Mouse (Mus musculus): ENCODE results near the gene Cdh1. TPM values are rescaled to one million over a fixed set of nuclear protein-coding genes. Genes with fewer than 3 reads are reported as not detected.
"Not testable (repeated sequence)": the region's sequence is repeated elsewhere in the genome, so short reads cannot be mapped to it uniquely, and the experiment has no call there.

The Cdh1 gene
- polyA plus RNA-seq, 1 experiment from 2014 or later: 13.5 TPM

DNA sequence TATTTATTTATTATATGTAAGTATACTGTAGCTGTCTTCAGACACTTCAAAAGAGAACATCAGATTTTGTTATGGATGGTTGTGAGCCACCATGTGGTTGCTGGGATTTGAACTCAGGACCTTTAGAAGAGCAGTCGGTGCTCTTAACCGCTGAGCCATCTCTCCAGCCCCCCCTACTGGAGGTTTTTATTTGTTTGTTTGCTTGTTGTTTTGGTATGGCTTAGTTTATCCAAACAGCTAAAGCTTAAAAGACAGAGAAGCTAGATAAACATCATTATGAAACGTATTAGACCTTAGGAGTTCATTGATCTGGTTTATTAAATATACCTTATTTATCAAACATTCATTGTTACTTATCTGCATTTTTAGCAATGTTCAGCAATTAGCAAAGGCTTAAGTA, 7.5 kb upstream of the Cdh1 start:
- WGBS: 90% methylated on average over 3 of the region's 3 CpGs
- not testable (repeated sequence) for H3K4me3 ChIP-seq (replicated peaks); H3K9ac ChIP-seq (replicated peaks); ATAC-seq (ENCODE audit: insufficient number of reproducible peaks, insufficient read depth, low FRiP score, low TSS enrichment, low read depth); H3K4me1 ChIP-seq (replicated peaks); H3K9me3 ChIP-seq; H3K27ac ChIP-seq; H3K4me2 ChIP-seq; H3K36me3 ChIP-seq
- H3K27me3 ChIP-seq: peaks cover 11% of the 10 kb centered on the region

DNA sequence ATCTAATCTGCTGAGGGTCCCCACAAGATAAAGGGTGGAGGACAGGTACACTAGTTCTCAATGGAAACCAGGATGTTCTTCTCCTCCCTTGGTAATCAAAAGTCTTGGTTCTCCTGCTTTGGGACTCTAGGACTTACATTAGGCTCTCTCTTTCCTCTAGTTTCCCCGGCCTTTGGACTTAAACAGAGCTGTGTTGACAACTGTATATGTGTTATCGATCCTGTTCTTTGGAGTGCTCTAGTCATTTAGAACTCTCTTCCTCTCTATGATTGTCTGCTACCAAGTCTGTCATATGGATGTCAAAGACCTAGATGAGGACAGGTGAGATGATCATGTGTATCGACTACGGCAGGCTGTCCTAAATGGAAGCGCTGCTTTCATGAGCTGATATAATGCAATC, 6.1 kb upstream of the Cdh1 start:
- no peak overlapping the region for H3K4me3 ChIP-seq (replicated peaks)
- H3K4me2 ChIP-seq: no peak overlapping the region
- no peaks in the 10 kb centered on the region for H3K36me3 ChIP-seq
- WGBS: 94% methylated on average over 5 of the region's 5 CpGs
- no peaks in the 10 kb centered on the region for H3K4me1 ChIP-seq (replicated peaks)
- ATAC-seq (ENCODE audit: insufficient number of reproducible peaks, insufficient read depth, low FRiP score, low TSS enrichment, low read depth): no peak
- H3K9ac ChIP-seq (replicated peaks): no peak overlapping the region
- peaks cover 26% of the 10 kb centered on the region for H3K27me3 ChIP-seq
- H3K9me3 ChIP-seq: no peaks in the 10 kb centered on the region
- H3K27ac ChIP-seq: no peak overlapping the region

DNA sequence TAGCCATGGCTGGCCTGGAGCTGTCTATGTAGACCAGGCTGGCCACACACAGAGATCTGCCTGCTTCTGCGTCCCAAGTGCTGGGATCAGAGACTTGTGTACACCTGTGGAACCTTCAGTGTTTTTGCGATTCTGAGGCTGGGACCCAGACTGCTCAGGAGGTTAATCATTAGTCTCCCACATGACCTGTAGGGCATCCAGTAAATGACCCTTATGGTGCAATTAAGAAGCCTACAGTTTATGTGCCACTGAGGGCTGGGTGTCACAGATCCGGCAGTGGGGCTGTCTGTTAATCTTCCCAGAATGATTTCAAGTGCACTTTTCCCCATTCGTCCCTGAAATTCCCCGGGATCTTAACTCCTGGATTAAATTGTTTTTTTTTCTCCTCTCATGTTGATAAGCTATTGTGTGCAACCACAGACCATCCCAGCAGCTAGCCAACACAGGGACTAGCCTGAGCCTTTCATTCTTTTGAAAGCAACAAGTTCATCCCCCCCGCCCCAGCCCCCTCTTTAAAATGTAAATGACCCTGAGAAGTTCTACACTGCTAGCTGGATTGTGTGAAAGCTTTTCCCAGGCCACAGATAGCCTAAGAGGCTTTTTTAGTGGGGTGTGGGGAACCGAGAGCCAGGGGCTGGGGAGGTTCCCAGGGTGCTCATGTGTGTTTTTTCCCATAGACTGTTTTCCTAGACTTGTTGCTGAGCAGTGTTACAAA, 3.7 kb upstream of the Cdh1 start:
- H3K9me3 ChIP-seq: no peaks in the 10 kb centered on the region
- H3K27ac ChIP-seq: no peak overlapping the region
- no peak overlapping the region for H3K4me2 ChIP-seq
- ATAC-seq (ENCODE audit: insufficient number of reproducible peaks, insufficient read depth, low FRiP score, low TSS enrichment, low read depth): no peak
- 35% methylated on average over 7 of the region's 7 CpGs for WGBS
- no peaks in the 10 kb centered on the region for H3K36me3 ChIP-seq
- no peak overlapping the region for H3K4me3 ChIP-seq (replicated peaks)
- no peak overlapping the region for H3K9ac ChIP-seq (replicated peaks)
- H3K27me3 ChIP-seq: peaks cover 49% of the 10 kb centered on the region
- peaks cover 15% of the 10 kb centered on the region for H3K4me1 ChIP-seq (replicated peaks)

DNA sequence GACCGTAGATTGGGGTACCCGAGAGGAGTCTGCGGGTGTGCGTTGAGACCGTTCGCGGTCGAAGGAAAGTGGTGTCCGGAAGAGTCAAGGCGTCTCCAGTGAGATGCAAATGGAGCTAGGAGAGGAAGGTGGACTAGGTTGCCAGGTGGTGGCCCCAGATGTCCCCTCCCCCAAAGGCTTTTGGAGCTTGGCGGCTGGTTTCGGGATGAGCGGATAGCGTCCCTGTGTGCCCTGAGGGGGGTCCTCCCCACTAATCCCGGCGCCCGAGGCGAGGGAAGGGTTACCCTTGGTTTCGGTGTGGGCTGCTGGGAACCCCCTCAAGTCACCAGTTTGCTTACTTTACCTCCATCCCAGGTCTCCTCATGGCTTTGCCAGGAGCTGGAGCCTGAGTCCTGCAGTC, 782 bp downstream of the Cdh1 start:
- peaks cover 86% of the 10 kb centered on the region for H3K27me3 ChIP-seq
- H3K27ac ChIP-seq: no peak overlapping the region
- peak overlapping the region; percentile 48; the same call in 1 of the 2 replicates for H3K9ac ChIP-seq (replicated peaks)

DNA sequence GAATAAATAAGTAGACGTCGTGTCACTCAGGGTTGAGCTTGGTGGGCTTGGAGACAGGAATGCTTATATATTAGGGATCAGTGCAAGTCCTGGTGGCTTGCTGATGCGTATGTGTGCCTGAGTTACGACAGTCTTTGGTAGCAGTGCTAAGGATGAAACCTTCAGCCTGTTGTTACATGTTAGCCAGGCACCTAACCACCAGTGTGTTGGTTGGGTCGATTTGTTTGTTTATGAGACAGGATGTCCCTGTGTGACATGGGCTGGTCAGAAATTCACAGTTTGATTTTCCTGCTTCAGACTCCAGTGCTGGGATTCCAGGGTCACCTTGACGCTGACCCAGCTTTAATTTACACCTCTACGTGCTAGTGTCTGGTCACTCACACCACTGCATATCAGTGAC, 2.5 kb downstream of the Cdh1 start:
- Histone ChIP-seq H3K4me2 (no peak overlapping the region), H3K27me3 (peaks cover 83% of the 10 kb centered on the region), H3K4me1 (replicated peaks) (peaks cover 15% of the 10 kb centered on the region), H3K27ac (no peak overlapping the region), H3K9me3 (no peaks in the 10 kb centered on the region), H3K9ac (replicated peaks) (no peak overlapping the region), H3K4me3 (replicated peaks) (no peak overlapping the region), H3K36me3 (no peaks in the 10 kb centered on the region)
- 58% methylated on average over 7 of the region's 7 CpGs for WGBS
- ATAC-seq (ENCODE audit: insufficient number of reproducible peaks, insufficient read depth, low FRiP score, low TSS enrichment, low read depth): no peak

More for the DNA sequence above, 782 bp downstream of the Cdh1 start:
- Histone ChIP-seq H3K9me3 (no peaks in the 10 kb centered on the region), H3K4me1 (replicated peaks) (peaks cover 15% of the 10 kb centered on the region), H3K4me3 (replicated peaks) (peak overlapping the region; percentile 54), H3K36me3 (no peaks in the 10 kb centered on the region), H3K4me2 (peak overlapping the region; percentile 91)
- 1% methylated on average over 19 of the region's 19 CpGs for WGBS
- no peak for ATAC-seq (ENCODE audit: insufficient number of reproducible peaks, insufficient read depth, low FRiP score, low TSS enrichment, low read depth)

DNA sequence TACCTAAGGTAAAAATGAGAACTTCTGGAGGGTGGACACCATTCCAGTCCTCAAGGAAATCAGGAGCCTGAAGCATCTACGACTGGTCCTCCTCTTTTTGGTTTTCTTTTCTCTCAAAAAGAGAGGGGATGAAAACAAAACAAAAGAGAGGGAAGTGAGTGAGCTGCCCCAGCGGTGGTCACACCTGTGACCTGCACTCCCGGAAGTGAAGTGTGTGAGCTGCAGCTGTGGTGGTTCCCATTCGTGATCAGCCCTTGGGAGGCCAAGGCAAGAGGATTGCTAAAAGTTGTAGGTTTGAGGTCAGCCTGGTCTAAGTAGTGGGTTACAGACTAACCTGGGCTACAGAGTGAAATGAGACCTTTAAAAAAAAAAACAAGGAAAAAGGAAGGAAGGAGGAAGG, 3.0 kb downstream of the Cdh1 start:
- no peak overlapping the region for H3K27ac ChIP-seq
- ATAC-seq (ENCODE audit: insufficient number of reproducible peaks, insufficient read depth, low FRiP score, low TSS enrichment, low read depth): no peak
- no peaks in the 10 kb centered on the region for H3K36me3 ChIP-seq
- H3K4me2 ChIP-seq: no peak overlapping the region
- 43% methylated on average over 4 of the region's 4 CpGs for WGBS
- no peaks in the 10 kb centered on the region for H3K9me3 ChIP-seq
- peaks cover 80% of the 10 kb centered on the region for H3K27me3 ChIP-seq
- H3K4me3 ChIP-seq (replicated peaks): no peak overlapping the region
- H3K4me1 ChIP-seq (replicated peaks): peaks cover 15% of the 10 kb centered on the region
- H3K9ac ChIP-seq (replicated peaks): no peak overlapping the region

DNA sequence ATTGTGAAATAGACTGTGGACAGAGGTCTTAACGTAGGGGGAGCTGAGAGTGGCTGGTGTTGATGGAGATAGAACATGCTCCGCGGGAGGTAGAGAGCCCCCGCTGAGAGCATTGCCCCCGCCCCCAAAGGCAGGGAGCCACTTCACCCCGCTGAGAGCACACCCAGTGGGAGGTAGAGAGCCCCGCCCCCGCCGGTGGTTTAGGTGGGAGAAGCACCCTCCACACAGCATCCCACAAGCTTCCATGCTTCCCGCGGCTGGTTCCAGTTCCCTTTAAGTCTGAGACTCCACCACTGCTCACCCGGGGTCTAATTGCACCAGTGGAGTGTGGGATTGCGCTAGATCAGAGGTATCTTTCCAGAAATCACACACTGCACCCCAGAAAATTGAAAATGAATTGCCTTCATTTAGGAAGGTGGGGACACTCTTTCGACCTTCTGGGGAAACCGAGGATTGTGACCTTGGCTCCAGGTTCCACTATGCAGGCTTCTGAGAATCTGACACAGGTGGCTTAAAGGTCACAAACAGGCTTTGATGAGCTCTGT, 3.5 kb downstream of the Cdh1 start:
- no peak for ATAC-seq (ENCODE audit: insufficient number of reproducible peaks, insufficient read depth, low FRiP score, low TSS enrichment, low read depth)

DNA sequence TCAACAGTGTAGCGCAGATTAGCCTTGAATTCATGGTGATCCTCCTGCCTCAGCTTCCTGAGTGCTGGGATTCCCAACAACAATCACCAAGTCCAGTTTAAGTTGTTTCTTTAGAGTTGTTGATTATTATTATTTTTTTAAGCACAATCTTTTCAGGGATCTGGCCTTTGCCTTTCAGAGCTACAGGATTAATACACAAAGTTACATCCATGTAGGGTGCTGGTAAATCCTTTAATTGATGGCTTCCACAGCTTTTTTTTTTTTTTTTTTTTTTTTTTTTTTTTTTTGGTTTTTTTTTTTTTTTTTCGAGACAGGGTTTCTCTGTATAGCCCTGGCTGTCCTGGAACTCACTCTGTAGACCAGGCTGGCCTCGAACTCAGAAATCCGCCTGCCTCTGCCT, 4.6 kb downstream of the Cdh1 start:
- ATAC-seq (ENCODE audit: insufficient number of reproducible peaks, insufficient read depth, low FRiP score, low TSS enrichment, low read depth); H3K9ac ChIP-seq (replicated peaks); H3K27ac ChIP-seq; H3K4me2 ChIP-seq; H3K36me3 ChIP-seq; H3K4me3 ChIP-seq (replicated peaks); H3K9me3 ChIP-seq: not testable (repeated sequence)
- Histone ChIP-seq H3K4me1 (replicated peaks) (peaks cover 14% of the 10 kb centered on the region), H3K27me3 (peaks cover 67% of the 10 kb centered on the region)
- 77% methylated on average over 4 of the region's 4 CpGs for WGBS

More for the DNA sequence above, 3.5 kb downstream of the Cdh1 start:
- H3K4me1 ChIP-seq (replicated peaks): peaks cover 15% of the 10 kb centered on the region
- WGBS: 37% methylated on average over 15 of the region's 15 CpGs
- H3K27me3 ChIP-seq: peaks cover 78% of the 10 kb centered on the region
- no peaks in the 10 kb centered on the region for H3K9me3 ChIP-seq
- H3K4me2 ChIP-seq: no peak overlapping the region
- H3K9ac ChIP-seq (replicated peaks): no peak overlapping the region
- no peak overlapping the region for H3K4me3 ChIP-seq (replicated peaks)
- no peaks in the 10 kb centered on the region for H3K36me3 ChIP-seq
- H3K27ac ChIP-seq: no peak overlapping the region

DNA sequence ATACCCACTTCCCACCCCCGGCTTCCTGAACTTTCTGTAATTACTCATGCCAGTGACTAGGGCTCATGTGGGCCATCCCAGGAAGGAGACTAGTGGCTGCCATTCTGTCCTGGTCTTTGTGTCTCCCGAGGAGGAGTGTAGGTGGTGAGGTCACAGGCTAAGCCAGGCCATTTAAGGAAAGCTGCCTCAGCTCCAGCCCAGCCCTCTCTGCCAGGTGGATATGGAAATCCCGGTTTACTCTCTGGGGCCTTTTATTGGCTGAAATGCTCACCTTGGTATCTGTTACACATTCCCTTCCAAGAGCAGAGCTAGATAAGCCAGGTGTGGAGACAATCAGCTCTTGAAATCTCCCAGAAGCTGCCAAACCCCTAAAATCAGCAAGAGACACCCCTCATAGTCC, 5.3 kb downstream of the Cdh1 start:
- no peak for ATAC-seq (ENCODE audit: insufficient number of reproducible peaks, insufficient read depth, low FRiP score, low TSS enrichment, low read depth)
- H3K9ac ChIP-seq (replicated peaks): no peak overlapping the region

DNA sequence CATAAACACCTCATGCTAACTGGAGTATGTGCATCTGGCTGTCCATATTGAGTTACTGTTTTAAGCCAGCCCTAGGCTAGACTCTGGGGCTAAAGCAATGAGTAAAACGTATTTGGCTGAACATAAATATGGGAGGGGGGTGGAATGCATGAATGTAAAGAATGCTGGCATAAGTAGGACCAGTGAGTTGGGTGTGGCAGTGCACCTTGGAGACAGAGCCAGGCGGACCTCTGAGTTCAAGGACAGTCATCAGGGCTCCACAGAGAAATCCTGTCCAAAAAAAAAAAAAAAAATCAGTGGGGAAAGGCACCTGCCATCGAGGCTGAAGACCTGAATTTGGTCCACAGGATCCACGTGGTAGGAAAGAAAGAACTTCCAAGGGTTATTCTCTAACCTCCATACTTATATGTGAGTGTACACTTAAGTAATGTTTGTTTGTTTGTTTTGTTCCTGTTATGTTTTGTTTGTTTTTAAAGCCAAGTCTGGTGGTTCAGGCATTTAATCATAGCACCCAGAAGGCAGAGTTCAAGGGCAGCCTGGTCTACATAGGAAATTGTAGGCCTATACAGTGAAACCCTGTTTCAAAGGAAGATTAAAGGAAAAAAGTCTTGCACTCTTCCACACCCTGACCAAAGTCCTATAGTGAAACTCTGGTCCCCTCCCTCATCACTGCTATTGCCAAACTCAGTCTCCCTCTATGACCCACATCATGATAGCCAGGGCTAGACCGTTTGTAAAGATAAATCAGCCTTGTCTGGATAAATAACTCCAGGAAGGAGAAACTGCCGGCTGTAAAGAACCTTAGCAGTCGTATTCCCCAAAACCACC, 6.1 kb downstream of the Cdh1 start:
- no peak overlapping the region for H3K9ac ChIP-seq (replicated peaks)
- H3K4me3 ChIP-seq (replicated peaks): no peak overlapping the region
- no peaks in the 10 kb centered on the region for H3K4me1 ChIP-seq (replicated peaks)
- ATAC-seq (ENCODE audit: insufficient number of reproducible peaks, insufficient read depth, low FRiP score, low TSS enrichment, low read depth): no peak
- H3K27ac ChIP-seq: no peak overlapping the region
- 71% methylated on average over 7 of the region's 7 CpGs for WGBS
- H3K4me2 ChIP-seq: no peak overlapping the region
- H3K9me3 ChIP-seq: no peaks in the 10 kb centered on the region
- peaks cover 52% of the 10 kb centered on the region for H3K27me3 ChIP-seq
- H3K36me3 ChIP-seq: no peaks in the 10 kb centered on the region

More for the DNA sequence above, 5.3 kb downstream of the Cdh1 start:
- H3K36me3 ChIP-seq: no peaks in the 10 kb centered on the region
- peaks cover 60% of the 10 kb centered on the region for H3K27me3 ChIP-seq
- H3K4me2 ChIP-seq: no peak overlapping the region
- peaks cover 8% of the 10 kb centered on the region for H3K4me1 ChIP-seq (replicated peaks)
- no peak overlapping the region for H3K27ac ChIP-seq
- H3K4me3 ChIP-seq (replicated peaks): no peak overlapping the region
- H3K9me3 ChIP-seq: no peaks in the 10 kb centered on the region
- 60% methylated on average over 3 of the region's 3 CpGs for WGBS

DNA sequence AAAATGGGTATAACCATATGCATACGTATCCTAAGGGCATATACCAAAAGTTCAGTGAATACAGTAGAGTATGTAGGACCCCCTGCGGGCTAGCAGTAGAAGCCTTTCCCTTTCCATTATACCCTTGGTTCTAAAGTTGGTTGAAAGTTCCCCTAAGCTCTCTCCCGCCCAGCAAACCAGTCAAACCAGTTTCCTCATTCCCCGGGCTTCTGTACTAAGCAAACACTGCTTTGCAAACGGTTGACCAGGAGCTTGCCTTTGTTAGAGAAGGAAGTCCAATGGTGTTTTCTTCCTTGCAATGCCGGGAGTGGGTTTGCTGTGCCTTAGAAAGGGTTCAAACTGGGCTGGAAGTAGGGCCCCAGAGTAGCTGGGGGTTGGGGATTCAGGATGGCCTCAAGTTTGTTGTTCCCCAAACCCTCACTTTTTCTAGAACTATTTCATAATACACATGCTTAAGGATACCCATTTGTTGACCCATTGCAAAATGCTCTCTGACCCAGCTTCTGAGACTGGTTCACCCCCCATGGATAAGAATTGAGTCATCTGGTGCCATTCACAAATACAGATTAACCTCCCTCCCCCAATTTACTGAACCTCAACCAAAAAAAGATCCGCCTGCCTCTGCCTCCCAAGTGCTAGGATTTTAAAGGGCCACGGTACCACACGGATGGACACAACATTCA, 7.9 kb downstream of the Cdh1 start:
- ATAC-seq (ENCODE audit: insufficient number of reproducible peaks, insufficient read depth, low FRiP score, low TSS enrichment, low read depth): no peak
- 70% methylated on average over 9 of the region's 9 CpGs for WGBS
- no peak overlapping the region for H3K4me3 ChIP-seq (replicated peaks)
- H3K27me3 ChIP-seq: peaks cover 35% of the 10 kb centered on the region
- no peak overlapping the region for H3K9ac ChIP-seq (replicated peaks)
- H3K36me3 ChIP-seq: no peaks in the 10 kb centered on the region
- H3K9me3 ChIP-seq: no peaks in the 10 kb centered on the region
- H3K4me1 ChIP-seq (replicated peaks): peaks cover 5% of the 10 kb centered on the region
- no peak overlapping the region for H3K27ac ChIP-seq
- H3K4me2 ChIP-seq: no peak overlapping the region
